Mouse (Mus musculus) urinary bladder, postnatal 25 days (tissue): ENCODE results near the gene Fermt1.

ENCODE experiments used
- DNase-seq: peaks from one replicate; pipeline ENCODE4 v3.0.0; 2022; ENCODE audit warnings: low spot score

Fermt1 gene

GRCm38 (mm10) chr2:132922076-132922873, 23.4 kb downstream of the Fermt1 start:
- DNase-seq: no peak

GRCm38 (mm10) chr2:132914785-132915184, 30.9 kb downstream of the Fermt1 start:
- no peak for DNase-seq

- no peak for DNase-seq
These were observed 38.9 kb downstream of the Fermt1 start for GRCm38 (mm10) chr2:132906763-132907162.

- no peak for DNase-seq
These were observed 40.7 kb downstream of the Fermt1 start for GRCm38 (mm10) chr2:132904961-132905360.

GRCm38 (mm10) chr2:132903498-132903897, 42.2 kb downstream of the Fermt1 start:
- DNase-seq: peak; percentile 17

GRCm38 (mm10) chr2:132902056-132902455, 43.6 kb downstream of the Fermt1 start:
- no peak for DNase-seq

- no peak for DNase-seq
These were observed 44.1 kb downstream of the Fermt1 start for GRCm38 (mm10) chr2:132901636-132902035.

GRCm38 (mm10) chr2:132900596-132900995, 45.1 kb downstream of the Fermt1 start:
- no peak for DNase-seq

GRCm38 (mm10) chr2:132898211-132898610, 47.5 kb downstream of the Fermt1 start:
- DNase-seq: no peak

- no peak for DNase-seq
These were observed 51.9 kb downstream of the Fermt1 start for GRCm38 (mm10) chr2:132893826-132894225.

- DNase-seq: no peak
These were observed 60.4 kb downstream of the Fermt1 start for GRCm38 (mm10) chr2:132885312-132885711.

- DNase-seq: no peak
These were observed 61.3 kb downstream of the Fermt1 start for GRCm38 (mm10) chr2:132884303-132884967.

GRCm38 (mm10) chr2:132880844-132881645, 64.7 kb downstream of the Fermt1 start, which contains the start of gene Lrrn4:
Gene Lrrn4, minus strand, starts transcription at chr2:132880891.
- DNase-seq: no peak

- DNase-seq: no peak
These were observed 66.3 kb downstream of the Fermt1 start for GRCm38 (mm10) chr2:132879261-132880044.

- DNase-seq: no peak
These were observed 68.7 kb downstream of the Fermt1 start for GRCm38 (mm10) chr2:132876991-132877390.

- DNase-seq: no peak
These were observed 71.9 kb downstream of the Fermt1 start for GRCm38 (mm10) chr2:132873657-132874326.

GRCm38 (mm10) chr2:132871663-132872062, 74.0 kb downstream of the Fermt1 start:
- DNase-seq: no peak

GRCm38 (mm10) chr2:132870286-132870685, 75.4 kb downstream of the Fermt1 start:
- no peak for DNase-seq

- DNase-seq: no peak
These were observed 76.0 kb downstream of the Fermt1 start for GRCm38 (mm10) chr2:132869682-132870081.

GRCm38 (mm10) chr2:132867521-132867920, 78.2 kb downstream of the Fermt1 start:
- DNase-seq: no peak

- DNase-seq: no peak
These were observed 82.4 kb downstream of the Fermt1 start for GRCm38 (mm10) chr2:132863325-132863724.
